Mouse (Mus musculus) gastrocnemius, postnatal 25 days (tissue): ENCODE measurements around the gene Usp7. TPM values are rescaled to one million over a fixed set of nuclear protein-coding genes. Genes with fewer than 3 reads are reported as not detected.

Experiments used
- total RNA-seq, 2 experiments: library from RNA; stranded (reverse); gene quantifications; 1 replicate in 1 of 2; 2 replicates in 1 of 2; pipeline ENCODE4 v1.2.3; 2021

The Usp7 gene
- total RNA-seq, 2 experiments from 2014 or later = 49.3 to 49.4 TPM

Other genes with a start within 250 kb of the Usp7 start
- gene Pmm2, start 154.6 kb downstream of the Usp7 start, total RNA-seq = 10 to 100 TPM; 20.3 to 20.6 TPM
- 10 to 100 TPM in 1 of 2 experiments, 1 to 10 TPM in 1; 9.0 to 10.7 TPM for gene Tmem186, start 154.6 kb downstream of the Usp7 start, total RNA-seq
- 10 to 100 TPM in 1 of 2 experiments, 1 to 10 TPM in 1; 8.6 to 10.5 TPM for gene Carhsp1, start 120.2 kb downstream of the Usp7 start, total RNA-seq
- not detected for gene Gm5767, start 111.5 kb downstream of the Usp7 start, total RNA-seq
- gene 1810013L24Rik, start 37.8 kb upstream of the Usp7 start, total RNA-seq = 10 to 100 TPM; 67.4 to 73.8 TPM